8 mouse cellular contexts compared by ENCODE assay signal in the genomic region with DNA sequence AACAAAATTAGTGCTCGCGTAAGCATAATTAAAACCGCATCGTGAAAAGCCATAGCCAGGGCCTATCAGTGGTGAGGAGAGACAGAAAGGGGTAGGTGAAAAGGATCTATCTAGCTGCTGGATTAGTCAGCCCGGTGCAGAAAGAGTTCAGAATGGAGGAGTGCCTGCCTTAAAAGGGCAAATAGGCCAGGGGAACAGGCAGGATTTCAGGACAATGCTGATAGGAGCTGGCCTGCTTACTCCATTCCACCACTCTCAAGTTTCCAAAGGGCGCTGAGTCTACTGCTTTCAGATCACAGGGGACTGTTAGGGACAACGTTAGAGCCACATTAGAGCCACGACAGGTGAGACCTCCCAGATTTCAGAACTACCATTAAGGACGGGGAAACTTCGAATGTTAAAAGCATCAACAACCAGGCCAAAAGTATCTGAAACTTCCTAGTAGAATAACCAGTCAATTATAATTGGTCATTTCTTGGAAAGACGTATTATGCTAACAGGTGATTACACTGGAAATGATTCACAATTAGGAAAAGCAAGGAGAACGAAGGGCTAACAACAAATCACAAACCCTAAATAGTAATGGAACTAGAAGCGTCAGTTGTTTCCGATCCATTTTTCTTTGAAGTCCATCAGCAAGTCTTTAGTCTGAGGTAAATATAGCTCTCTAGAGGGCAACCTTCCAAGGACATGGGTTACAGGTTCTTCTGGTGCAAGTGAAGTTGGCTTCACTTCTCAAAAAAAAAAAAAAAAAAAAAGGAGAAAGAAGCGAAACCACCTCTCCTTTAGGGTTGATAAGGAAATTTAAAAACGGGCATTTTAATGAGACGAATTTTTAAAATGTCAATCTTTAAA. TPM values are rescaled to one million over a fixed set of nuclear protein-coding genes. Genes with fewer than 3 reads are reported as not detected.
DNase-seq lines count a peak whose midpoint lies in the region; ATAC-seq and TF ChIP-seq lines count a peak whose summit lies in the region.

No protein-coding gene starts in this region.

- TF ChIP-seq CTCF in kidney, adult 2 months (conservative IDR thresholded peaks at IDR 0.05; ENCODE audit: insufficient read depth, insufficient read length, low read depth, low read length), result no peak

- no peak for TF ChIP-seq POLR2A in kidney, adult 2 months (IDR thresholded peaks at IDR 0.05; ENCODE audit: low read depth, low read length)

- H3K27me3 ChIP-seq in kidney, adult 2 months (replicated peaks; ENCODE audit: control insufficient read depth, insufficient read depth, low read length), result no peaks in the 10 kb centered on the region
- H3K27me3 ChIP-seq in heart, embryonic 13.5 days (replicated peaks), result no peaks in the 10 kb centered on the region
- H3K27me3 ChIP-seq in liver, embryonic 12.5 days (replicated peaks), result peaks cover 32% of the 10 kb centered on the region
- H3K27me3 ChIP-seq in splenic B cell, adult 2 months (ENCODE audit: control insufficient read depth, insufficient read depth, low read length, poor library complexity, severe bottlenecking), result no peaks in the 10 kb centered on the region

- H3K9me3 ChIP-seq in heart, embryonic 13.5 days, result no peaks in the 10 kb centered on the region
- H3K9me3 ChIP-seq in liver, embryonic 12.5 days (replicated peaks), result no peaks in the 10 kb centered on the region

- peak; percentile 63 for DNase-seq in kidney, adult 2 months
- DNase-seq in kidney, adult 11 months, result no peak
- peak; percentile 24 for DNase-seq in brain, adult 2 months (ENCODE audit: low read depth, low spot score)
- DNase-seq in splenic B cell, adult 2 months (ENCODE audit: low read depth, low spot score), result peak; percentile 7
- no peak for DNase-seq in spleen, postnatal 36 days (ENCODE audit: low spot score in 2 of 2)
- no peak for DNase-seq in right cerebral cortex, postnatal 14 days

- H3K4me2 ChIP-seq in heart, embryonic 13.5 days, result peak overlapping the region; percentile 69
- H3K4me2 ChIP-seq in liver, embryonic 12.5 days, result peak overlapping the region; percentile 82

- peak overlapping the region; percentile 98 for H3K9ac ChIP-seq in heart, embryonic 13.5 days
- H3K9ac ChIP-seq in liver, embryonic 12.5 days, result no peak overlapping the region

- 22% methylated on average over 17 of the region's 17 CpGs for WGBS in kidney, adult 2 months
- 9% methylated on average over 17 of the region's 17 CpGs for WGBS in heart, embryonic 13.5 days
- 39% methylated on average over 17 of the region's 17 CpGs for WGBS in liver, embryonic 12.5 days (ENCODE audit: insufficient replicate concordance)

- H3K4me1 ChIP-seq in kidney, adult 2 months (ENCODE audit: control insufficient read depth, insufficient read depth, low read length), result peaks cover 8% of the 10 kb centered on the region; the same call in 1 of the 2 replicates
- peaks cover 48% of the 10 kb centered on the region for H3K4me1 ChIP-seq in heart, embryonic 13.5 days
- peaks cover 4% of the 10 kb centered on the region; the same call in 1 of the 2 replicates for H3K4me1 ChIP-seq in liver, embryonic 12.5 days

- no peak for ATAC-seq in heart, embryonic 13.5 days (ENCODE audit: extremely low read depth, insufficient number of reproducible peaks, low FRiP score, low TSS enrichment)
- ATAC-seq in liver, embryonic 12.5 days, result no peak

- H3K4me3 ChIP-seq in kidney, adult 2 months (ENCODE audit: insufficient read depth, low read depth, low read length), result peak overlapping the region; percentile 86
- H3K4me3 ChIP-seq in heart, embryonic 13.5 days, result peak overlapping the region; percentile 95
- peak overlapping the region; percentile 66 for H3K4me3 ChIP-seq in liver, embryonic 12.5 days

- H3K27ac ChIP-seq in kidney, adult 2 months (ENCODE audit: insufficient read depth, low read depth, low read length), result peak overlapping the region; percentile 75
- peak overlapping the region; percentile 97 for H3K27ac ChIP-seq in heart, embryonic 13.5 days (replicated peaks)
- H3K27ac ChIP-seq in liver, embryonic 12.5 days, result no peak overlapping the region

- H3K36me3 ChIP-seq in kidney, adult 2 months (ENCODE audit: control insufficient read depth, insufficient read depth, low read length), result no peaks in the 10 kb centered on the region
- no peaks in the 10 kb centered on the region for H3K36me3 ChIP-seq in heart, embryonic 13.5 days
- no peaks in the 10 kb centered on the region for H3K36me3 ChIP-seq in liver, embryonic 12.5 days
- H3K36me3 ChIP-seq in splenic B cell, adult 2 months (ENCODE audit: control insufficient read depth, insufficient read depth, low read length, poor library complexity, severe bottlenecking), result no peaks in the 10 kb centered on the region

RNA-seq across cellular contexts. Expression of a gene that starts 1.1 kb away (rescaled TPM):
- 4.1 and 4.7 TPM in 2 replicates for polyA plus RNA-seq in kidney, adult 2 months (2012; rRNA removed)
- 10.3 and 12.3 TPM in 2 replicates for polyA plus RNA-seq in heart, embryonic 13.5 days (2015; fragmentation: Nextera tagmentation; extraction: Ambion mirVana)
- 1.8 and 2.4 TPM in 2 replicates for polyA plus RNA-seq in liver, embryonic 12.5 days (2016; fragmentation: Nextera tagmentation; extraction: Ambion mirVana)

RNA-seq across cellular contexts. Expression of a gene that starts 39.6 kb away (rescaled TPM):
- polyA plus RNA-seq in kidney, adult 2 months (2012; rRNA removed), result 6.8 and 8.1 TPM in 2 replicates
- polyA plus RNA-seq in heart, embryonic 13.5 days (2015; fragmentation: Nextera tagmentation; extraction: Ambion mirVana), result 18.5 and 21.3 TPM in 2 replicates
- 7.0 and 7.1 TPM in 2 replicates for polyA plus RNA-seq in liver, embryonic 12.5 days (2016; fragmentation: Nextera tagmentation; extraction: Ambion mirVana)

Comparison
In these comparisons a context has a peak if more than half of its experiments do, and no peak if none do; other contexts are left out.
1. DNase-seq: peak in kidney, adult 2 months (single experiment), brain, adult 2 months (single experiment) and splenic B cell, adult 2 months (single experiment); none in kidney, adult 11 months (single experiment), spleen, postnatal 36 days (0 of 2) and right cerebral cortex, postnatal 14 days (single experiment).
2. Peak in every context shown above with its lines, with median percentiles within 50 percentile points of each other: H3K4me3 ChIP-seq.